Mouse (Mus musculus) embryo, embryonic 10.5 days (tissue): Measurements from ENCODE around the gene Ppp4r3a.

ENCODE experiments used
- DNase-seq: peaks from one replicate; pipeline ENCODE4 v3.0.0-alpha.2; 2015; ENCODE audit warnings: low spot score

Gene Ppp4r3a

GRCm38 (mm10) chr12:100991119-100991518 is 92.4 kb downstream of the Ppp4r3a start:
- DNase-seq, result no peak

GRCm38 (mm10) chr12:100990291-100990690 is 93.2 kb downstream of the Ppp4r3a start:
- DNase-seq, result peak; percentile 77

- DNase-seq, result no peak
Observed at GRCm38 (mm10) chr12:100989780-100990288, 93.7 kb downstream of the Ppp4r3a start.
